Mouse (Mus musculus): Measurements from ENCODE around the gene Adgrl3. TPM values are rescaled to one million over a fixed set of nuclear protein-coding genes. Genes with fewer than 3 reads are reported as not detected.

Gene Adgrl3
- polyA plus RNA-seq, 1 experiment: 0.36 TPM

- H3K4me1 ChIP-seq (ENCODE audit: control insufficient read depth, insufficient read depth, low read length): no peaks in the 10 kb centered on the region
- no peak overlapping the region for H3K9ac ChIP-seq (ENCODE audit: low read depth, poor library complexity, severe bottlenecking)
- H3K36me3 ChIP-seq (ENCODE audit: control insufficient read depth, insufficient read depth, low read length, poor library complexity, severe bottlenecking): no peaks in the 10 kb centered on the region
- TF ChIP-seq CTCF (IDR thresholded peaks at IDR 0.05; ENCODE audit: low read depth, low read length): no peak
- TF ChIP-seq EP300 (IDR thresholded peaks at IDR 0.05; ENCODE audit: insufficient read depth, low read depth, low read length): no peak
- no peak for TF ChIP-seq POLR2A (IDR thresholded peaks at IDR 0.05; ENCODE audit: insufficient read depth, low read length)
- H3K27me3 ChIP-seq (ENCODE audit: control insufficient read depth, insufficient read depth, low read length, poor library complexity, severe bottlenecking): no peaks in the 10 kb centered on the region
- no peak overlapping the region for H3K4me3 ChIP-seq (ENCODE audit: low read depth, low read length)
- H3K27ac ChIP-seq (ENCODE audit: insufficient read depth, low read length): no peak overlapping the region
- no peaks in the 10 kb centered on the region for H3K9me3 ChIP-seq (replicated peaks; ENCODE audit: control insufficient read depth, insufficient read depth, low read length, poor library complexity, severe bottlenecking)
These were observed 666.9 kb downstream of the Adgrl3 start for GRCm38 (mm10) chr5:81686845-81687244.

- H3K4me3 ChIP-seq (ENCODE audit: low read depth, low read length): no peak overlapping the region
- H3K4me1 ChIP-seq (ENCODE audit: control insufficient read depth, insufficient read depth, low read length): no peaks in the 10 kb centered on the region
- TF ChIP-seq POLR2A (IDR thresholded peaks at IDR 0.05; ENCODE audit: insufficient read depth, low read length) (no peak), EP300 (IDR thresholded peaks at IDR 0.05; ENCODE audit: insufficient read depth, low read depth, low read length) (no peak), CTCF (IDR thresholded peaks at IDR 0.05; ENCODE audit: low read depth, low read length) (no peak)
These were observed 709.7 kb downstream of the Adgrl3 start for GRCm38 (mm10) chr5:81729620-81730019.

DNA sequence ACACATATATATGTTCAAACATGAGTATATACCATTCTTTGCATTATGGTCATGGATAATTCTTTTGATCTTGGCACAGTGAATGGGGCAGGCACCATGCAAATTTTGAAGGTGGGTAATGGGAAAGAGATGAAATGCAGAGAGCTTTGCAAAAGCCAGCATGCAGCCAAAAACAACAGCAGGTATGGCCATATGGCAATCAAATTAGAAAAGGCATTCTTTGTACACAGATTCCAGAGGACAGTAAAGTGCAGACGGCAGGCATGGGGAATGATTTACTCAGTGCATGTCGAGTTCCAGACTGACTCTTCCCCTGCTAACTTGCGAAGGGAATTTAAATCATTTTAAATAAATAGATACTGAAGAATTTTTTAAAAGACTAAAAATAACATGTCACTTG is 716.1 kb downstream of the Adgrl3 start:
- Histone ChIP-seq H3K4me3 (ENCODE audit: low read depth, low read length) (no peak overlapping the region), H3K27me3 (ENCODE audit: control insufficient read depth, insufficient read depth, low read length, poor library complexity, severe bottlenecking) (no peaks in the 10 kb centered on the region), H3K27ac (ENCODE audit: insufficient read depth, low read length) (no peak overlapping the region), H3K36me3 (ENCODE audit: control insufficient read depth, insufficient read depth, low read length, poor library complexity, severe bottlenecking) (no peaks in the 10 kb centered on the region), H3K9ac (ENCODE audit: low read depth, poor library complexity, severe bottlenecking) (no peak overlapping the region), H3K4me1 (ENCODE audit: control insufficient read depth, insufficient read depth, low read length) (no peaks in the 10 kb centered on the region), H3K9me3 (replicated peaks; ENCODE audit: control insufficient read depth, insufficient read depth, low read length, poor library complexity, severe bottlenecking) (no peaks in the 10 kb centered on the region)
- TF ChIP-seq EP300 (IDR thresholded peaks at IDR 0.05; ENCODE audit: insufficient read depth, low read depth, low read length): no peak

More at GRCm38 (mm10) chr5:81729620-81730019, 709.7 kb downstream of the Adgrl3 start:
- Histone ChIP-seq H3K9ac (ENCODE audit: low read depth, poor library complexity, severe bottlenecking) (no peak overlapping the region), H3K27me3 (ENCODE audit: control insufficient read depth, insufficient read depth, low read length, poor library complexity, severe bottlenecking) (no peaks in the 10 kb centered on the region), H3K36me3 (ENCODE audit: control insufficient read depth, insufficient read depth, low read length, poor library complexity, severe bottlenecking) (no peaks in the 10 kb centered on the region), H3K27ac (ENCODE audit: insufficient read depth, low read length) (no peak overlapping the region), H3K9me3 (replicated peaks; ENCODE audit: control insufficient read depth, insufficient read depth, low read length, poor library complexity, severe bottlenecking) (no peaks in the 10 kb centered on the region)

- TF ChIP-seq POLR2A (IDR thresholded peaks at IDR 0.05; ENCODE audit: insufficient read depth, low read length) (no peak), EP300 (IDR thresholded peaks at IDR 0.05; ENCODE audit: insufficient read depth, low read depth, low read length) (no peak), CTCF (IDR thresholded peaks at IDR 0.05; ENCODE audit: low read depth, low read length) (no peak)
- Histone ChIP-seq H3K27me3 (ENCODE audit: control insufficient read depth, insufficient read depth, low read length, poor library complexity, severe bottlenecking) (no peaks in the 10 kb centered on the region), H3K4me1 (ENCODE audit: control insufficient read depth, insufficient read depth, low read length) (no peaks in the 10 kb centered on the region), H3K4me3 (ENCODE audit: low read depth, low read length) (no peak overlapping the region), H3K9ac (ENCODE audit: low read depth, poor library complexity, severe bottlenecking) (no peak overlapping the region), H3K9me3 (replicated peaks; ENCODE audit: control insufficient read depth, insufficient read depth, low read length, poor library complexity, severe bottlenecking) (no peaks in the 10 kb centered on the region), H3K27ac (ENCODE audit: insufficient read depth, low read length) (no peak overlapping the region), H3K36me3 (ENCODE audit: control insufficient read depth, insufficient read depth, low read length, poor library complexity, severe bottlenecking) (no peaks in the 10 kb centered on the region)
These were observed 718.5 kb downstream of the Adgrl3 start for GRCm38 (mm10) chr5:81738286-81739032.

- Histone ChIP-seq H3K4me1 (ENCODE audit: control insufficient read depth, insufficient read depth, low read length) (no peaks in the 10 kb centered on the region), H3K27ac (ENCODE audit: insufficient read depth, low read length) (no peak overlapping the region), H3K9me3 (replicated peaks; ENCODE audit: control insufficient read depth, insufficient read depth, low read length, poor library complexity, severe bottlenecking) (no peaks in the 10 kb centered on the region), H3K27me3 (ENCODE audit: control insufficient read depth, insufficient read depth, low read length, poor library complexity, severe bottlenecking) (no peaks in the 10 kb centered on the region), H3K9ac (ENCODE audit: low read depth, poor library complexity, severe bottlenecking) (no peak overlapping the region), H3K4me3 (ENCODE audit: low read depth, low read length) (no peak overlapping the region), H3K36me3 (ENCODE audit: control insufficient read depth, insufficient read depth, low read length, poor library complexity, severe bottlenecking) (no peaks in the 10 kb centered on the region)
- TF ChIP-seq POLR2A (IDR thresholded peaks at IDR 0.05; ENCODE audit: insufficient read depth, low read length) (no peak), EP300 (IDR thresholded peaks at IDR 0.05; ENCODE audit: insufficient read depth, low read depth, low read length) (no peak), CTCF (IDR thresholded peaks at IDR 0.05; ENCODE audit: low read depth, low read length) (no peak)
These were observed 732.5 kb downstream of the Adgrl3 start for GRCm38 (mm10) chr5:81752426-81752825.

DNA sequence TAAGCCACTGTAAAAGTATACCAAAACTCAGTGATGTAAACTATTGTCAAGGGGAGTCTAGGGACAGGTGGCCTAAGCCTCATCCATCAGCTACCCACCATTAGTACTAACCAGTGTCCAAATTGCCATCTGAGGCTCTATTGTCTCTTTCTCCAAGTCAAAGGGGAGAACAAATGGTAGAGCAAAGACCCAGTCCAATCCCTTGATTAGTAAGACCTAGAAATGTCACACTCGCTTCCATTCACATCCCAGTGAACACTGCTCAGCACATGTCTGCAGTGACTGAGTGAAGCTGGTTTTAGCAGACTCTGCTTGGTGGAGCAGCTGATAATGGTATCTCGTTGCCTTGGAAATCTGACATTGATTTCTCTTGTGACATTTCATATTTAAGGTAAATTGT is 735.8 kb downstream of the Adgrl3 start:
- Histone ChIP-seq H3K27ac (ENCODE audit: insufficient read depth, low read length) (no peak overlapping the region), H3K27me3 (ENCODE audit: control insufficient read depth, insufficient read depth, low read length, poor library complexity, severe bottlenecking) (no peaks in the 10 kb centered on the region), H3K9ac (ENCODE audit: low read depth, poor library complexity, severe bottlenecking) (no peak overlapping the region), H3K4me1 (ENCODE audit: control insufficient read depth, insufficient read depth, low read length) (no peaks in the 10 kb centered on the region), H3K4me3 (ENCODE audit: low read depth, low read length) (no peak overlapping the region), H3K36me3 (ENCODE audit: control insufficient read depth, insufficient read depth, low read length, poor library complexity, severe bottlenecking) (no peaks in the 10 kb centered on the region), H3K9me3 (replicated peaks; ENCODE audit: control insufficient read depth, insufficient read depth, low read length, poor library complexity, severe bottlenecking) (no peaks in the 10 kb centered on the region)
- TF ChIP-seq EP300 (IDR thresholded peaks at IDR 0.05; ENCODE audit: insufficient read depth, low read depth, low read length) (no peak), POLR2A (IDR thresholded peaks at IDR 0.05; ENCODE audit: insufficient read depth, low read length) (no peak), CTCF (IDR thresholded peaks at IDR 0.05; ENCODE audit: low read depth, low read length) (no peak)
